Mouse (Mus musculus) bone marrow, adult 2 months (tissue): ENCODE data around the gene Drd3. TPM values are rescaled to one million over a fixed set of nuclear protein-coding genes. Genes with fewer than 3 reads are reported as not detected.

Experiments
- H3K27ac ChIP-seq: fragments of 200-500 bp; 2 replicates; pipeline ENCODE4 v1.5.1; 2012; ENCODE audit warnings: low read depth, mild to moderate bottlenecking, control low read depth, inconsistent platforms, low read length; ENCODE audit not compliant: control insufficient read depth, poor library complexity, insufficient read depth
- H3K4me1 ChIP-seq: fragments of 200-500 bp; 2 replicates; pipeline ENCODE4 v1.6.1; 2011; ENCODE audit warnings: low read length; ENCODE audit not compliant: control insufficient read depth, insufficient read depth
- H3K4me3 ChIP-seq: fragments of 200-500 bp; replicated peaks from 2 replicates; pipeline ENCODE3; 2011; ENCODE audit warnings: mild to moderate bottlenecking, low read depth, low read length, control low read depth; ENCODE audit not compliant: control insufficient read depth
- CTCF ChIP-seq: fragments of 200-500 bp; IDR thresholded peaks from 2 replicates; pipeline ENCODE4 v1.5.1; 2011; ENCODE audit warnings: low read length, control low read depth; ENCODE audit not compliant: control insufficient read depth, insufficient read depth
- POLR2A ChIP-seq: fragments of 200-500 bp; IDR thresholded peaks from 2 replicates; pipeline ENCODE4 v1.6.1; 2011; ENCODE audit warnings: low read depth, mild to moderate bottlenecking, control low read depth, low read length, borderline replicate concordance; ENCODE audit not compliant: control insufficient read depth
- WGBS: fragments of 180-500 bp; shearing (Covaris S2); methylation state at CpG from one replicate; pipeline ENCODE4 v1.1.7; 2018; 5-methylcytosine and 5-hydroxymethylcytosine counted together
- polyA plus RNA-seq: library from polyadenylated mRNA; stranded (reverse); fragments of >200 nt; gene quantifications from 2 replicates; pipeline ENCODE4 v1.2.4, GENCODE M21; 2011; ENCODE audit warnings: low replicate concordance; ENCODE audit not compliant: missing spikeins, insufficient read depth, insufficient read length

The Drd3 gene
- polyA plus RNA-seq, 1 experiment, result not detected

- H3K27ac ChIP-seq, result no peak overlapping the region
- TF ChIP-seq CTCF (no peak), POLR2A (no peak)
- WGBS, result 83% methylated on average over 5 of the region's 5 CpGs
Observed at GRCm38 (mm10) chr16:43858941-43859476, 105.2 kb downstream of the Drd3 start.

GRCm38 (mm10) chr16:43860624-43861023 is 106.8 kb downstream of the Drd3 start:
- 58% methylated on average over 6 of the region's 6 CpGs for WGBS
- H3K4me1 ChIP-seq, result no peaks in the 10 kb centered on the region
- no peak overlapping the region for H3K4me3 ChIP-seq
- TF ChIP-seq CTCF (no peak), POLR2A (no peak)
- H3K27ac ChIP-seq, result no peak overlapping the region

More at GRCm38 (mm10) chr16:43858941-43859476, 105.2 kb downstream of the Drd3 start:
- Histone ChIP-seq H3K4me3 (no peak overlapping the region), H3K4me1 (no peaks in the 10 kb centered on the region)

- no peak for TF ChIP-seq POLR2A
- H3K27ac ChIP-seq, result no peak overlapping the region
- no peak overlapping the region for H3K4me3 ChIP-seq
- H3K4me1 ChIP-seq, result no peaks in the 10 kb centered on the region
Observed at GRCm38 (mm10) chr16:43869805-43870204, 116.0 kb downstream of the Drd3 start.

GRCm38 (mm10) chr16:43871419-43871818 is 117.6 kb downstream of the Drd3 start:
- H3K4me3 ChIP-seq, result no peak overlapping the region
- 92% methylated on average over 7 of the region's 7 CpGs for WGBS
- H3K27ac ChIP-seq, result no peak overlapping the region
- TF ChIP-seq POLR2A (no peak), CTCF (no peak)
- H3K4me1 ChIP-seq, result no peaks in the 10 kb centered on the region

Other genes starting within 250 kb of the Drd3 start
- not detected in 2 replicates for gene Tigit, start 89.9 kb upstream of the Drd3 start, polyA plus RNA-seq
- 4.7 and 7.1 TPM in 2 replicates for gene Ccdc191, start 135.8 kb downstream of the Drd3 start, polyA plus RNA-seq
- 5.4 and 11.4 TPM in 2 replicates for gene Qtrt2, start 172.8 kb downstream of the Drd3 start, polyA plus RNA-seq
- 0.92 and 1.5 TPM in 2 replicates for gene Zdhhc23, start 225.8 kb downstream of the Drd3 start, polyA plus RNA-seq